Mouse (Mus musculus): ENCODE measurements around the gene Mrgpra2a.
"Not testable (repeated sequence)": the region's sequence is repeated elsewhere in the genome, so short reads cannot be mapped to it uniquely, and the experiment has no call there.

Mrgpra2a gene

GRCm38 (mm10) chr7:47452015-47452414, at the start of gene Mrgpra2a:
Mrgpra2a (minus strand) TSS chr7:47452139.
- DNase-seq = not testable (repeated sequence)

- not testable (repeated sequence) for DNase-seq
Measured at GRCm38 (mm10) chr7:47491266-47491665, 39.3 kb upstream of the Mrgpra2a start.

DNA sequence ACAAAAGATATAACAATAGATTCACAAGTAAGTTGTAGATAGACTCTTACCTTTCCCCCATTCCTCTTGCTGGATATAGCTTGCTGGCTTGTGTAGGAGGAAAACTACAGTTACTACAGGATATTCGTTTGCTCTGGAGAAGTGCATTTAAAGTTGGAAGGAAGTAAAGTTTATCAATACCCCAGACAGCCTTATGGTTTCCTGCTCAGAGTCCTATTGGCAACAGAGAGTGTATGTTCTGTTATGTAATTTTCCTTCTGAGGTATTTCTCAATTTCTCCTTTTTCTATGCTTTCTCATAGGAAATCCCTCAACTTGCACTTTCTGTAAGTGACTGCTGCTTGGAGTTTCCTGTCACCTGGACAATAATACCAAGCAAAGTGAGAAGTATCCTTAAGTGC, 37.5 kb upstream of the Mrgpra2a start:
- DNase-seq = not testable (repeated sequence)

DNA sequence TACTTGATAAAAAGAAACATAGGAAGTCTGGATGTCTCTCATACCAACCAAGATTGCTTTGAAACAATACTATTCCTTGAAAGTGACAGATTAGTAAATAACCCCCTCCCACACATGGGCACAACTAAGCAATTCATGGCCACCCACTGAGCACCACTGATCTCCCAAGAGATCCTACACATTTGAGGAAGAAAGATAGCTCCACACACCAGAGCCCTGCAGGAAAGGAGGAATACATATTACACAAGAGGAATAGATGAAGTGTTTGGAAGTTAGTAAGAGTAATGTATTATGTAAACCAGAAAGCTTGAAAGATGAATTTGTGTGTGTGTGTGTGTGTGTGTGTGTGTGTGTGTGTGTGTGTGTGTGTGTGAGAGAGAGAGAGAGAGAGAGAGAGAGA, 31.2 kb upstream of the Mrgpra2a start:
- not testable (repeated sequence) for DNase-seq

- DNase-seq = not testable (repeated sequence)
Measured at GRCm38 (mm10) chr7:47473904-47474303, 22.0 kb upstream of the Mrgpra2a start.

DNA sequence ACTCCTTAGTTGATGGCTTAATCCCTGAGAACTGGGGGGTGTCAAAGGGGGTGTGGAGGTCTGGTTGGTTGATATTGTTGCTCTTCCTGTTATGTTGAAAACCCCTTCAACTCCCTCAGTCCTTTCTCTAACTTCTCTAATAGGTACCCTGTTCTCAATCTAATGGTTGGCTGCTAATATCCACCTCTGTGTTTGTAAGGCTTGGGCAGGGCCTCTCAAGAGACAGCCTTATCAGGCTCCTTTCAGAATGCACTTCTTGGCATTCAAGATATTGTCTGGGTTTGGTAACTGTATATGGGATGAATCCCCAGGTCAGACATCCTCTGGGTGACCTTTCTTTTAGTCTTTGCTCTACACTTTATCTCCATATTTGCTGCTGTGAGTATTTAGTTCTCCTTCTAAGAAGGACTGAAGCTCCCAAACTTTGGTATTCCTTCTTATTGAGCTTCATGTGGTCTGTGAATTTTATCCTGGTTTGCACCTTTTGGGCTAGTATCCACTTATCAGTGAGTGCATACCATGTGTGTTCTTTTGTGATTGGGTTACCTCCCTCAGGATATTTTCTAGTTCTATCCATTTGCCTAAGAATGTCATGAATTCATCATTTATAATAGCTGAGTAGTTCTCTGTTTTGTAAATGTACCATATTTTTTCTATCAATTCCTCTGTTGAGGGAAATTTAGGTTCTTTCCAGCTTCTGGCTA, 13.5 kb upstream of the Mrgpra2a start:
- DNase-seq = not testable (repeated sequence)

DNA sequence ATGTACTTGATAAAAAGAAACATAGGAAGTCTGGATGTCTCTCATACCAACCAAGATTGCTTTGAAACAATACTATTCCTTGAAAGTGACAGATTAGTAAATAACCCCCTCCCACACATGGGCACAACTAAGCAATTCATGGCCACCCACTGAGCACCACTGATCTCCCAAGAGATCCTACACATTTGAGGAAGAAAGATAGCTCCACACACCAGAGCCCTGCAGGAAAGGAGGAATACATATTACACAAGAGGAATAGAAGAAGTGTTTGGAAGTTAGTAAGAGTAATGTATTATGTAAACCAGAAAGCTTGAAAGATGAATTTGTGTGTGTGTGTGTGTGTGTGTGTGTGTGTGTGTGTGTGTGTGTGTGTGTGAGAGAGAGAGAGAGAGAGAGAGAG, 6.2 kb downstream of the Mrgpra2a start:
- DNase-seq = not testable (repeated sequence)

DNA sequence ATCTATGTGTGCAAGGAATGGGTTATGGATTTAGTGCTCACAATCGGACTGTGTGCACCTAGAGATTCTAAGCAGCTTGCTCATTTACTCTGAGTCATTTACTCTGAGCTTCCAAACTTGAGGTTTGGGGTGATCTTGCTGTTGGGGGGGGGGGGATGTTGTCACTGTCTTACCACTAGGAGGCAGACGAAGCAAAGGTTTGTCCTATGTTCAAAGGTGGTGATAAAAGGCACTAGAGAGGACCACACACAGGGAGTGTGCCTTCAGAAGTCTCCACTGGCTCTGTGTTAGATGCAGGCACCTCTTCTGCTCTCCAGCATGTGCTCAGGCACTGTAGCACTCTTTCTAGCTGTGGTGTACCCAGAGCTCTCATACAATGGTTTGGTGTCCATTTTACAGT, 15.5 kb downstream of the Mrgpra2a start:
- not testable (repeated sequence) for DNase-seq

GRCm38 (mm10) chr7:47427815-47428508, 24.0 kb downstream of the Mrgpra2a start:
- not testable (repeated sequence) for DNase-seq

GRCm38 (mm10) chr7:47410602-47411001, 41.3 kb downstream of the Mrgpra2a start:
- DNase-seq = no peak

DNA sequence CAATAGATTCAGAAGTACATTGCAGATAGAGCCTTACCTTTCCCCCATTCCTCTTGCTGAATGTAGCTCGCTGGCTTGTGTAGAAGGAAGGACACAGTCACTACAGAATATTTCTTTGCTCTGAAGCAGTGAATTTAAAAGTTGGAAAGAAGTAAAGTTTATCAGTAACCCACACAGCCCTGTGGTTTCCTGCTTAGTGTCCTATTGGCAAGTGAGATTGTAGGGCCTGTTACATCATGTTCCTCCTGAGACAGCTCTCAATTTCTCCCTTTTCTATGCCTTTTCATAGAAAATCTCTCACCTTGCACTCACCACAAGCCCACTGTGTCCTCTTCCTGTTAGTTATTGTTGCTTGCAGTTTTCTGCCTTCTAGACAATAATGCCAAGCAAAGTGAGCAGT, 42.4 kb downstream of the Mrgpra2a start:
- no peak for DNase-seq

DNA sequence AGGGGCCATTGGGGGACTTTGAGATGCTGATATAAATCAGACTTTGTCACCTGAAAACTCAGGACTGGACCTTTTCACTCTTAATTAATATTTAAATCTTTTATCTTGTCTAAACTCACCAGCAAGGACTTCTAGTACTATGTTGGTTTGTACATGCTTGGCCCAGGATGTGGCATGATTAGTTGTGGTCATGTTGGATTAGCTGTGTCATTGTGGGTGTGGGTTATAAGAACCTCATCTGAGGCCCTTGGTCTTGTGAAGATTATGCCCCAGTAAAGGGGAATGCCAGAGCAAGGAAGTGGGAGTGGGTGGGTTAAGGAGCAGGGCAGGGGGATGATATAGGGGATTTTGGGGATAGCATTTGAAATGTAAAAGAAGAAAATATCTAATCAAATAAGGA, 50.8 kb downstream of the Mrgpra2a start:
- no peak for DNase-seq
